Mouse (Mus musculus): Measurements from ENCODE around the gene Pnpla7.

Gene Pnpla7

GRCm38 (mm10) chr2:25069537-25069936, 93.7 kb downstream of the Pnpla7 start:
- in situ Hi-C loops (cut with MboI, MseI), result no loop called here

GRCm38 (mm10) chr2:25072398-25072797, 96.6 kb downstream of the Pnpla7 start:
- in situ Hi-C loops (cut with MboI, MseI), result no loop called here

- in situ Hi-C loops (cut with MboI, MseI), result no loop called here
These were observed 99.7 kb downstream of the Pnpla7 start for GRCm38 (mm10) chr2:25075506-25075905.

GRCm38 (mm10) chr2:25078967-25079366, 103.1 kb downstream of the Pnpla7 start:
- in situ Hi-C loops (cut with MboI, MseI), result no loop called here

GRCm38 (mm10) chr2:25080076-25080475, 104.2 kb downstream of the Pnpla7 start, which contains the start of gene Entpd8:
Gene Entpd8 (plus strand): TSS chr2:25080304.
- in situ Hi-C loops (cut with MboI, MseI), result loop anchor here in 1 of 2 experiments (10.0 kb wide), 1 partner anchor 515 kb away; no protein-coding TSS in a partner anchor

GRCm38 (mm10) chr2:25083697-25084096, 107.9 kb downstream of the Pnpla7 start:
- in situ Hi-C loops (cut with MboI, MseI), result loop anchor here in 1 of 2 experiments (10.0 kb wide), 1 partner anchor 519 kb away; no protein-coding TSS in a partner anchor

GRCm38 (mm10) chr2:25085571-25085970, 109.7 kb downstream of the Pnpla7 start:
- in situ Hi-C loops (cut with MboI, MseI), result loop anchor here in 1 of 2 experiments (5.0 to 10.0 kb wide), 2 partner anchors 62 to 521 kb away; no protein-coding TSS in a partner anchor

- in situ Hi-C loops (cut with MboI, MseI), result loop anchor here in 1 of 2 experiments (5.0 to 10.0 kb wide), 2 partner anchors 59 to 523 kb away; no protein-coding TSS in a partner anchor
These were observed 112.0 kb downstream of the Pnpla7 start for GRCm38 (mm10) chr2:25087842-25088241.

- in situ Hi-C loops (cut with MboI, MseI), result loop anchor here in 1 of 2 experiments (5.0 to 10.0 kb wide), 2 partner anchors 59 to 524 kb away; no protein-coding TSS in a partner anchor
These were observed 112.8 kb downstream of the Pnpla7 start for GRCm38 (mm10) chr2:25088636-25089035.

GRCm38 (mm10) chr2:25094785-25095108, 118.9 kb downstream of the Pnpla7 start:
- in situ Hi-C loops (cut with MboI, MseI), result no loop called here

- in situ Hi-C loops (cut with MboI, MseI), result no loop called here
These were observed 119.4 kb downstream of the Pnpla7 start, which contains the start of gene Noxa1 for GRCm38 (mm10) chr2:25095109-25095850. Gene Noxa1 (minus strand): TSS chr2:25095149.

GRCm38 (mm10) chr2:25098005-25098615, 122.3 kb downstream of the Pnpla7 start:
- in situ Hi-C loops (cut with MboI, MseI), result no loop called here

- in situ Hi-C loops (cut with MboI, MseI), result no loop called here
These were observed 123.1 kb downstream of the Pnpla7 start for GRCm38 (mm10) chr2:25098956-25099355.

- in situ Hi-C loops (cut with MboI, MseI), result no loop called here
These were observed 123.9 kb downstream of the Pnpla7 start for GRCm38 (mm10) chr2:25099703-25100102.

Data from T-helper 17 cell (primary cell).